Mouse (Mus musculus) limb, embryonic 15.5 days (tissue): ENCODE measurements around the gene Dyrk1b. TPM values are rescaled to one million over a fixed set of nuclear protein-coding genes. Genes with fewer than 3 reads are reported as not detected.
"Not testable (repeated sequence)": the region's sequence is repeated elsewhere in the genome, so short reads cannot be mapped to it uniquely, and the experiment has no call there.

Source experiments
- ATAC-seq: fragments of 200-750 bp; cut with Nextera tagmentation; 2 replicates; pipeline ENCODE4 v1.8.0; 2017; ENCODE audit warnings: low read depth, moderate TSS enrichment; ENCODE audit not compliant: insufficient number of reproducible peaks, low FRiP score, low TSS enrichment
- H3K27ac ChIP-seq: fragments of 300-500 bp; sonication (generic); 2 replicates; pipeline ENCODE4 v1.5.1; 2015; ENCODE audit warnings: moderate library complexity, mild to moderate bottlenecking, inconsistent platforms
- H3K27me3 ChIP-seq: fragments of 300-500 bp; sonication (generic); 2 replicates; pipeline ENCODE4 v1.6.1; 2015; ENCODE audit warnings: inconsistent platforms
- H3K36me3 ChIP-seq: fragments of 300-500 bp; sonication (generic); 2 replicates; pipeline ENCODE4 v1.6.1; 2015; ENCODE audit warnings: inconsistent platforms
- H3K4me1 ChIP-seq: fragments of 300-500 bp; sonication (generic); 2 replicates; pipeline ENCODE4 v1.6.1; 2015; ENCODE audit warnings: inconsistent platforms
- H3K4me2 ChIP-seq: fragments of 300-500 bp; sonication (generic); 2 replicates; pipeline ENCODE4 v1.6.1; 2015; ENCODE audit warnings: mild to moderate bottlenecking, inconsistent platforms
- H3K4me3 ChIP-seq: fragments of 300-500 bp; sonication (generic); 2 replicates; pipeline ENCODE4 v1.5.1; 2015; ENCODE audit warnings: mild to moderate bottlenecking, inconsistent platforms
- H3K9ac ChIP-seq: fragments of 300-500 bp; sonication (generic); 2 replicates; pipeline ENCODE4 v1.6.1; 2015; ENCODE audit warnings: inconsistent platforms
- H3K9me3 ChIP-seq: fragments of 300-500 bp; sonication (generic); 2 replicates; pipeline ENCODE4 v1.6.1; 2016; ENCODE audit warnings: inconsistent platforms
- WGBS: fragments of 180-500 bp; shearing (Covaris S2); methylation state at CpG from one replicate; pipeline ENCODE4 v1.1.7; 2015; 5-methylcytosine and 5-hydroxymethylcytosine counted together
- polyA plus RNA-seq: library from polyadenylated mRNA; unstranded; fragments of >200 nt; fragmentation: Nextera tagmentation; extraction: Ambion mirVana; gene quantifications from 2 replicates; pipeline ENCODE4 v1.2.1, GENCODE M21; 2015

Gene Dyrk1b
- polyA plus RNA-seq, 1 experiment from 2014 or later = 9.2 TPM

GRCm38 (mm10) chr7:28226836-28227235, 47.6 kb downstream of the Dyrk1b start:
- not testable (repeated sequence) for H3K27ac ChIP-seq, H3K9me3 ChIP-seq, H3K4me3 ChIP-seq, H3K27me3 ChIP-seq, H3K4me2 ChIP-seq, ATAC-seq, H3K9ac ChIP-seq, H3K36me3 ChIP-seq, H3K4me1 ChIP-seq
- 83% methylated on average over 4 of the region's 4 CpGs for WGBS

GRCm38 (mm10) chr7:28227421-28227820, 48.2 kb downstream of the Dyrk1b start:
- H3K9ac ChIP-seq, ATAC-seq, H3K9me3 ChIP-seq, H3K27me3 ChIP-seq, H3K4me1 ChIP-seq, H3K4me2 ChIP-seq, H3K4me3 ChIP-seq, H3K27ac ChIP-seq, H3K36me3 ChIP-seq: not testable (repeated sequence)
- 88% methylated on average over 4 of the region's 4 CpGs for WGBS

Other genes starting within 250 kb of the Dyrk1b start
- gene Zfp780b, start 200.3 kb upstream of the Dyrk1b start, polyA plus RNA-seq = 17.7 and 19.2 TPM in 2 replicates
- 2.4 and 3.5 TPM in 2 replicates for gene Zfp850, start 165.4 kb upstream of the Dyrk1b start, polyA plus RNA-seq
- gene Psmc4, start 129.4 kb upstream of the Dyrk1b start, polyA plus RNA-seq = 279 and 292 TPM in 2 replicates
- gene Fcgbp, start 108.2 kb upstream of the Dyrk1b start, polyA plus RNA-seq = 0.13 and 0.22 TPM in 2 replicates
- gene 9530053A07Rik, start 50.0 kb upstream of the Dyrk1b start, polyA plus RNA-seq = not detected in 2 replicates
- 105 and 110 TPM in 2 replicates for gene Fbl, start 9.8 kb upstream of the Dyrk1b start, polyA plus RNA-seq
- 2.8 and 3.5 TPM in 2 replicates for gene Eid2, start 88.4 kb downstream of the Dyrk1b start, polyA plus RNA-seq
- 12.6 and 12.8 TPM in 2 replicates for gene Eid2b, start 98.3 kb downstream of the Dyrk1b start, polyA plus RNA-seq
- 1.0 TPM in 1 of 2 replicates, not detected in the other for gene Selenov, start 111.7 kb downstream of the Dyrk1b start, polyA plus RNA-seq
- gene Dll3, start 122.8 kb downstream of the Dyrk1b start, polyA plus RNA-seq = 0.35 and 0.53 TPM in 2 replicates
- 115 and 126 TPM in 2 replicates for gene Timm50, start 132.6 kb downstream of the Dyrk1b start, polyA plus RNA-seq
- gene Supt5, start 159.3 kb downstream of the Dyrk1b start, polyA plus RNA-seq = 95.3 and 98.0 TPM in 2 replicates
- 822 and 1,022 TPM in 2 replicates for gene Rps16, start 171.2 kb downstream of the Dyrk1b start, polyA plus RNA-seq
- gene Plekhg2, start 193.1 kb downstream of the Dyrk1b start, polyA plus RNA-seq = 54.4 and 54.8 TPM in 2 replicates
- 22.8 and 26.0 TPM in 2 replicates for gene Zfp36, start 200.8 kb downstream of the Dyrk1b start, polyA plus RNA-seq
- 44.8 and 45.1 TPM in 2 replicates for gene Med29, start 213.2 kb downstream of the Dyrk1b start, polyA plus RNA-seq
- 67.6 and 73.4 TPM in 2 replicates for gene Paf1, start 213.5 kb downstream of the Dyrk1b start, polyA plus RNA-seq